Mouse (Mus musculus) urinary bladder, postnatal 36 days (tissue): ENCODE measurements at regions not wholly inside any gene's neighbourhood (a gene's known extent, or its start where the extent isn't known, plus 50 kb on each side); places are given as distances from the start of the nearest gene placed in this dataset.

Experiments used
- DNase-seq, 2 experiments: peaks; one replicate each; pipeline ENCODE4 v3.0.0; 2022; ENCODE audit warnings: low spot score in 2 of 2, mixed read lengths in 1 of 2

DNA sequence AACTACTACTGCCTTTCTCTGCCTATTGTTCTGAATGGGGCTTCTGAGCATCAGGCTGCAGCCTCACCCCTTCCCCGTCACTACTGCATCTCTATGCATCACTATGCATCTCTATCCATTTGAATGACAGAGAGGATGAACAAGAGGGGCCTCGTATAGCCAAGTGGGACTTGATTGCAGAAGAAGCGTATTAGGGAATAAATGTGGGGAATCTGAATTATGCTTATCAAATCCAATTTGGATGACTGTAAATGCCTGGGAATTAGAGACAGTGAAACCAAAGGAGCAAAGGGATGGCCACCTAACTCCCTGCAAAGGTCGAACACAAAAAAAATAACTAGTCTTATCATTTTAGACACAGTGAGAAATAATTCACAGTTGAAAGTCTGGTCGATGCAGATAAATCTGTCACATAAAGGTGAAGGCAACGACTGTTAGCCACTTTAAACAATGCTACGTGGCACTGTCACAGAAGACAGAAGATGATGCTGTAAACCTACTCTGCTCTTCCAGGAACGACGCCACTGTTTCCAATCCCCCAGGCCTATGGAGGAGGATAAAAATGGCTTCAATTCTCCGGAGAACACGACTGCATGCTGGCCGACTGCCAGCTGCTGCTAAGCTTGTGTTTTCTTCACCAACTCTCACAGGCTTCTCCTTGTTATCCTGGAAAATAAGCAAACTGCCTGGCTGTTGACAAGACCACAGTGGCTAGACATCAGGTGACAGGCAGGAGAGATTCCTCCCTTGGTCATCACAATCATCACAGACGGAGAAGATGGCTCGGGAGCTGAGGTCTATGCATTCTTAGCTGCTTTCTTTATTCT is 213.6 kb upstream of the Akirin2 start:
- DNase-seq = no peak

DNA sequence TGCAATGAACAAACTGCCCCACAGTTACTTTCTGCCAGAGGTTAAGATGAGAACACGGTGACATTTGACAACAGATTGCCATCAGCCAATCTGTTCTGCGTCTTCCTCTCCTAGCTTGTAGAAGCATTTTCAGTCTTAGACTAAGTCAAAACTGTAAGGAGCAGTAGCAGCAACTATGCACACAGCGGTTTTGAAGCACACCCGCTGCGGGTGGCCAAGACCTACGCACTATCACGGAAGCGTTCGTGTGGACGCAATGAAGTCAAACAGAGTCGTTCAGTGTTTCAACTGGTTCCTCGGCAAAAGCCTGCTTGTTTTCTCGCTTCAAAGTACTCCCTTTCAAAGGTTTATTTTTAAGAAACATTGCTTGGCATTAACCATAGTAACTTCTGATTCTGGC is 212.9 kb upstream of the Akirin2 start:
- no peak for DNase-seq

DNA sequence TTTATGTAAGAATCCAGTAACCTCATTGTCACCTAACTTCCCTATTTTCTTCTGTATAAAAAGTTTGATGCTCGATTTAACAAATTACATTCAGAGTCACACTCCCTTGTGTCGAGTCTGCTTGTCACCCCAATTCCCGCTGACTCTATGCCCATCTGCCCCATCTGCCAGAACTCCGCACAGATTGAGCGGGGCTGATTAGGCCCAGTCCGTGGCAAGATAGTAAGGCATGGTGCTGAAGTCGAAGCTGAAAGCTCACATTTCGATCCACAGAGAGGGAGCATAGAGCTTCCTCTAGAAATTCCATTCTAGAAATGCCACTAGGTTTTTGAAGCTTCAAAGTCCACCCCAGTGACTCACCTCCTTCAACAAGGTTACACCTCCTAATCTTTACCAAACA is 210.7 kb upstream of the Akirin2 start:
- no peak for DNase-seq

DNA sequence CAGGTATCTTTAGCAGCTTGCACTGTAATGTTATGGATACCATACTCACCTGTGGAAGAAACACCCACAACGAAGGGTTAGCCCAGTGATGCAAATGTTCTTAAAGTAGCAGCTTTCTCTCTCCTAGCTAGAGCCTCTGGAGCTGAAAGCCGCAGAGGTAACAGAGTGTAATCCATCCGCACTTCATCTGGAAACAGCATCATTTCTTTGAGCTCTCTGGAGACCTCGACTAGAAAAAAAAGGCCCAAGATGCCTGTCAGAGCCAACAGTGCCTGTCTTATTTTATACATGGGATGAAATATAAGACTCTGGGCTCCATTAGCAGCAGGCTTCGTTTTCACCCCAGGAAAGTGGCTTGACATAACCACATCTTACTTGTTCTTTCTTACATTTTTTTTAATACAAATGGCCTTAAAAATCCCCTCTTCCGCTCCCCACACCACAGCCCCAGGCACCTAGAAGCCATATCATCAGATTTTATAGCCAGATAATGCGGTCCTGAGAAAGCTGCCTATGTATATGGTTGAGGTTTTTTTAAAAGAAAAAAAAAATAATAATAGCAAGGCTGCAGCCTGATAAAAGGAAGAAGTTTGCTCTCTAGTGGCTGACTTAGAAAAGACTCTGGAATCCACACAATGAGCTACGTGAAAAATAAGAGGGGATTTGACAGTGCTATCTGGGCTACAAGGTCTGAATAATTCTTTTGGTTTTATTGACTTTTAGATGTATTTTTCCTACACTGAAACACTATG is 179.3 kb upstream of the Akirin2 start:
- DNase-seq = no peak

DNA sequence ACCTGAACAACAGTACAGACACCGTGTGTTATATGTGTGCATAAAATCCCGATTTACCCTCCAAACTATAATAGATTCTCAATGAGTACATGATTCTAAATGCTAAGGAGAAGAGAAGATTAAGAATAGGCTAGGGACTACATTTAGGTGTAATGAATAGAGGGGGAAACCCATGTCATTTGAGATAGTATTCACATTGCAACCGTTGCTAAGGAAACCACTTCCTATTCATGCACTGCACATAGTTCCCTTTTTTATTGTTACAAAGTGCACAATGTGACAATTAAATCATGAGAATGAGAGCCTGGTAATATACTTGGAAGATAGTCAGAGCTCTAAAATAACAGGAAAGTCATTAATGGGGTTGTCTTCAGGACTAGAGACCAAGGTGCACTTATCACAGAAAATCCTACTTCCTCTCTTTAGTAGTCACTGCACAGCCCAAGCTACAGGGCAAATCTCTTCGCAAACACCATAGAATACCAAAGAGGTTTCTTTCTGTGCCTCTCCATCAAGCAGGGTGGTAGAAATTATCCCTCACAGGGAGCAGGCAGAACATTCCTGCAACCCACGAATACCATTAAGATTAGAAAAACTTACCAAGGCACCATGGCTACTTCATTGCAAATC is 164.3 kb upstream of the Akirin2 start:
- DNase-seq = no peak

DNA sequence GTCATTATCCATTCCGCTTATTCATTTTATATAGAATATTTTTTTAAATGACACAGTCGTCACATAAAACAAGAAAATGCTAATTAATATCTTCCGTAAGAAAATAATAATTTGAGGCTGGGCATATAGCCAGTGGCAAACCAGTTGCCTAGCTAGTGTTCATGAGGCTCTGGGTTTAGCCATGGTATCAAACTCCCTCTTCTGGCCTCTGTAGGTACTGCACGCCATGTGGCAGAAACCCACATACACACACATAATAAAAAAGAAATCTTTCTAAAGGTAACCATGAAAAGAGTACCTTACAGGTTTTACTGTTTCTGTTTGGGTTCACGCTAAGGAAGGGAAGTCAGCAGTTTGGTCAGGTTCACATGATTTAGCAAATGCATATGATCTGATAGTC is 159.2 kb upstream of the Akirin2 start:
- DNase-seq = no peak

DNA sequence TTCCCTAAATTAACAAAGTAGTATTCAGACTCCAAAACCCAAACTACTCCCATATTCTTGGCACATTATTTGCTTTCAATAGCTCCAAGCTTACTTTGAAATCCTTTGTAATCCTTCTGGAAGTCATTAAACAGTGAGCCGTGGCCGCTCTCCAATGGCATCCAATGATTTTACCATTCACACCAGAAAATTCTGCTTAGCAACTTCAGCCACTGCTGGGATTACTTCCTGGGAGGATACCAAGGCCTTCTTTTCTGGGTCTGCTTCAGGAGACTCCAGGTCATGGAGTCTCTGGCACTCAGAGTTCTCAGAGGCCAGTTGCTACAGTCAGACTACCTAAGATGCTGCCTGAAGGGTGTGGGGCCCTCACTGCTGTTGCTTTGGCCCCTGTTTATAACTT is 147.7 kb upstream of the Akirin2 start:
- peak in 1 of 2 experiments; percentile 8 for DNase-seq

DNA sequence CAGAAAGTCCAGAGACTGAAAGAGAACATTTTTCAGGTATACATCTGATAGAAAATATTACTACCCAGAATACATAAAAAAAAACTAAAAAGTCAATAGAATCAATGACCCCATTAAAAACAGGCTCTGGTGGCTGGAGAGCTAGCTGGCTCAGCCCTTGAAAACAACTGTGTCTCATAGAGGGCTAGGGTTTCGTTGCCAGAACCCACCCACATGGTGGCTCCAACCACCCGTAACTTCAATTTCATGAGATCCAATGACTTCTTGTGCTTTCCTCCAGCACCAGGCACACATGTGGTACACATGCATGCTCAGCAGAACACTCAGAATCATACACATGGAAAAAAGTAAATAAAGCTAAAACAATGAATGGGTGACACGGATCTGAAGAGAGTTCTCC is 143.6 kb upstream of the Akirin2 start:
- DNase-seq = no peak

DNA sequence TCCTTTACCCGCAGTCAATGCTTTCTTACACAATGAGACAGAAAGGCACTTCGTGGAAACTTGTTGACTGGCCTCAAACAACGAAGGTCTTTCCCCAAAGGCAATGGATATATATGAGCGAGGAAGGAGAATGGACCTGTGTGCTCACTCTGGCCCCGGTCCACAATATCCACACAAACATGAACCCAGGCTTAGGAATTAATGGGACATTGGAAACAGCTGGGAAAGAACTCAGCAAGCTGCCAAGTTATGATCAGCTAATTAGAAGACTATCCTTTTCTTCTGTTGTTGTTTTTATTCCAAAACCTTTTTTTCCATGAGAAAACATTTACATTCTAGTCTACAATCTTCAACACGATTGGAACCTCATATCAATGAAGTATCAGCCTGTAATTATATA is 129.8 kb upstream of the Akirin2 start:
- DNase-seq = no peak

DNA sequence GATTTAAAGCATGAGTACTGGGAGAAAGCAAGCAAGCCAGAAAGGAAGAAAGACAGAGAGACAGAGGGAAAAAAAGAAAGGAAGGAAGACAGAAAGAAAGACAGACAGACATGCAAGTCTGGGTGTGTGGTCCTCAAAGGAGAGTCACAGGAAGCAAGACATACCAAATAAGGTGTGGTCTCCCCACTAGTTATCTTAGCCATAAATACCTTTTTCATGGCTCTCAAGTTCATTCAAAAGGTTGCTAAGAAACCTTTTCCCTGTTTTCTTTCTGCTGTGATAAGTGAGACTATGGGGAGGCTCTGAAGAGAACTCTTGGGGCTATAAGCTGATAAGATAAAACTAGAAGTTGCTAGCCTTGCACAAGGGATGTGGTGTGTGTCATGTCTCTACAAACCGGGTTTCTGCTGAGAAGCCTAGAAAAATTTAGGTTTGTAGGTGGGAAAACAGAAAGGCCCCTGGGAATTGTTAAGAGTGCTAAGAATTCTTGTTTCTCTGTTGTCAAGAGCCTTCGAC is 126.5 kb upstream of the Akirin2 start:
- DNase-seq = no peak

DNA sequence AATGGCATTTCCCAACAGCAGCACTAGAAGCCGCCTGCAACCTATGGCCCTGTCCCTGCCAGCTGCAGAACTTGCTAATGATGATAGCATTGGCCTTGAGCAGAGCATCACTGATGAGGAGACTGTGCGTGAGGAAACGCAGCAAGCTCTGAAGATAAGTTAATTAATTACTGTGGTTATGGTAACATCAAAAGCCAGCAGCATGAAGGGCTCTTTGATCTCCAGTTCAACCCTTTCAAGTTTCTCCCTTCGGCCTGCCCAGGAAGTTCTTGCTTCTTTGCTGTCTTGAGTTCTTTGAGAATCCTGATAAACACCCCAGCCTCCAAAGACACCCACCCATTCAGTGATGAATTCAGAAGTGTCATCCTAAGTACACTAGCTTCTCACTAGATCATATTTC is 121.7 kb upstream of the Akirin2 start:
- no peak for DNase-seq

DNA sequence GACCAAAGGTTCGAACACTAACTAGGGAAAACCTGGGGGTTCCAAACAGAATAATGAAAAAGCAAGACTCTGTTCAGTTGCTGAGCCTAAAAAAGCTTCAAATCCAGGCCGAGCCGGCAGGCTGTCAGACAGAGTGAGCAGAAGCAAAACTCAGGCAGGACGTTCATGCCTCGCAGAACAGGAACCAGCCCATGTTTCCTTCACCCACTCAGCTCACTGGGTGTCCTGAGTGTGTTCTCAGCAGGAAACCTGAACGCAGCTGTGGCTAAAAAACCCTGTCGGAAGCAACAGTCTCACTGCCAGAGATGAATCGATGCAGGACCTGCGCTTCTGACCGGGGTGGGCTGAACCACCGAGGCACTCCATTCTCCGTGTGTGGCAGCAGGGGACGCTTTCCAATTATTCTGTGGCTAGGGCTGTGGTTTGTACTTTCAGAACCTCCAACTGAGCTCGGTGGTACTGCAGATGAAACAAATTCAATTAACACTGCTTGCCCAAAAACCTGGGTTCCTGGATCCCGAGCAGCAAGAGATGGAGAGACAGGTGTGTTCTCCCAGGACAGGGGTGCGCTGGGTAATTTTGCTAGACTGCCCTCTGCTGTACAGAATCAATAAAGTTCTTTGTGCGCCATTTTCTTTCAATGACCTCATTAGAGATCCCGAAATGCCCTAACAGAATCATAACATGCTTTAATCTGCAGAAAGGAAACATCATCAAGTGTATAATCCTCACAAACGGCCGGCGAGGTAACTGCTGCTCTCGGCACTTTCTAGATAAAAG is 121.1 kb upstream of the Akirin2 start:
- no peak for DNase-seq

DNA sequence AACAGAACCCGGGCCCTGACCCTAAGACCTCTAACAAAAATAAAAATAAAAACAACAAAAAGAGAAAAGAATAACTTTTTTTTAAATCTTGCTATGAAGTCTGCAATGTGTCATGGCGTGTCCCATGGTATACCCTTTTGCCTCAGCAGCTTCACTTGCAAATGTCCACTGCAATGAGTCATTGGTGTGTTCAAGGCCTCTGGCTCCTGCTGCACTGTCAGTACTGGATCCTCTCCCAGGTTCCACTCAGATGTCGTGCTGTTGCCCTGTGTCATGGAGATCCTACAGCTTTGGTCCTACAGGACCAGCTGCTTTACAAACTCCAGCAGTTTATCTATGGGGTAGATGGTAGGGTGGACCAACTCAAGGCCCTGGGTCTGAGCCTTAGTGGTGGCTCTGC is 113.4 kb upstream of the Akirin2 start:
- DNase-seq = no peak

DNA sequence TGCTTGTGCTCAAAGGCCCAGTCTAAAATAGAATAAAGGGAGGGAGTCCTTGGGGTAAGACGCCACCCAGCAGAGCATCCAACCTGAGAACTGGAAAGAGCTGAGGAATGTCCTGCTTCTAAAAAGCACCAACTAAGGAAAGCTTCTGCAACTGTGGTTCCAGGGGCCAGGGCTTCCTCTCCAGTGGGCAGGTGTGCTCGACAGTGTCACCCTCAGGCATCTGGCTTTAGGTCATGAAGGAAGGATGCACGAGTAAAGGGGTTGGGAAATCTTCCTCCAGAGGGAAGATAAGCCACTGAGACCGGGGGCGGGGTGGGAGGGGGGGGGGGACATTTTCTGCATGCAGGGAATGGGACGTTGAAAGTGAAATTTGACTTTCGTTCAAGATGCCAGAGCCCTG is 101.2 kb upstream of the Akirin2 start:
- DNase-seq = no peak

DNA sequence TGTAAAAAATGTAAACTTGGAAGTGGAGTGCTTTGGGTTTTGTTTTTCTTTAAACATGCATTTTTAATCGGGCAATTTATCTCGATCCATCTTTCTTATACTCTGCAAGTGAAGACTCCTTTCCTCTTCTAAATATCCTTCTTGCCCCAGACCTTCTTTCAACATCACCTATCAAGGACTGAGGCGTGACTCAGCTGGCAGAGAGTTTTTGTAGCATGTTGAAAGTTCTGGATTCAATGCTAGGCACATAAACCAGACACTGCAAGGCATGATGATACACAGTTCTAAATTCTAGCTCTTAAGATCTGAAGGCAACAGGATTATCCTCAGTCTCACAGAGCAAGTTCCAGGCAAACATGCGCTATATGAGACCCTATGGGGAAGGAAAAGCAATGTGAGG is 88.1 kb upstream of the Akirin2 start:
- no peak for DNase-seq

DNA sequence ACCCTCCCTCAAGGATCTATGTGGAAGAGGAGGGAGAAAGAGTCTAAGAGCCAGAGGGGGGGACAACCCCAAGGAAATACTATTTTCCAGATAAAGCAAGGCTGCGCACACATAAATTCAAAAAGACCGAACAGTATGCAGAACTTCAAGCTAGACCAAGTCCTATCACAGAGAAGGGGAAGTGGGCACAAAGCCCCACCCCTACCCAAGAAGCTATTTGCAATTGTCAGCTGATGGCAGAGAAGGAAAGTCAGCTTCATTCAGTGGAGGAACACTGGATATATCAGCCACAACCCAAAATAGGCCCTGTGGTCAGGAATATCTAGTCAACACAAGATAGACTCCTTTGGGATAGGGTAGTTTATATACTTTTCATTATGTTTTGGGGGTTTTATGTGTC is 84.9 kb upstream of the Akirin2 start:
- DNase-seq = no peak

DNA sequence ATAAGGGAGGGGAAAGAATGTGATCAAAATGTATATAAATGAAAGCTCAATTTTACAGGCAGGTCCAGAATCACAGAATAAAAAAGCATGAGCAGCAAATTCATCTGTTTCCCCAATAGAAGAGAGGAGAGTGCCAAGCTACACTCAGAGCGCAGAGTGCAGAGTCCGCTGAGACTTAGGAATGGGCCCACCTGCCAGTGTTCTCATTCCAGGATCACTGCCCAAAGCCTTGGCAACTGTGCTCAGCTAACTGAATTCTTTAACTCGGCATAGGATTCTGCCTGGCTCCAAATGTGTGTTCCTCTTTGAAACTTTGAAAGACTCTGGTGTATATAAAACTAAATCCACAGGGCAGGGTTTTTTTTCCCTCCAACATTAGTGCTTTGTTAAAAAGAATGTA is 84.4 kb upstream of the Akirin2 start:
- no peak for DNase-seq

DNA sequence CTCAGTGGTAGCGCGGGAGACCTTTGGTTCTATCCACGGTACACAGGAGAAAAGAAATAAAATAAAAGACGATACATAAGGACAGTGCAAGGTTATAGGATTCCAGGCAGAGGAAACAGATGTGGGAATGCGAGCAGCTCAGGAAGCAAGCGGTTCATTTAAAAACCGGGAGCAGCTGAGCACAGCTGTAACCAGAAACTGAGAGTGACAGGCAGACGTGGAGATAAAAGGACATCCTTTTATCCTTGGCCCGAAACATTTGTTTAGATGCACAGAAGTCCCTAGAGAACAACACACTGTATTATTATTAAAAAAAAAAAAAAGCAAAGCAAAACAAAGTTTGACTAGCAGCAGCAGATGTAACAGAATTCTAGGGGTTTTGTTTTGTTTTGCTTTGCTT is 82.6 kb upstream of the Akirin2 start:
- DNase-seq = no peak

DNA sequence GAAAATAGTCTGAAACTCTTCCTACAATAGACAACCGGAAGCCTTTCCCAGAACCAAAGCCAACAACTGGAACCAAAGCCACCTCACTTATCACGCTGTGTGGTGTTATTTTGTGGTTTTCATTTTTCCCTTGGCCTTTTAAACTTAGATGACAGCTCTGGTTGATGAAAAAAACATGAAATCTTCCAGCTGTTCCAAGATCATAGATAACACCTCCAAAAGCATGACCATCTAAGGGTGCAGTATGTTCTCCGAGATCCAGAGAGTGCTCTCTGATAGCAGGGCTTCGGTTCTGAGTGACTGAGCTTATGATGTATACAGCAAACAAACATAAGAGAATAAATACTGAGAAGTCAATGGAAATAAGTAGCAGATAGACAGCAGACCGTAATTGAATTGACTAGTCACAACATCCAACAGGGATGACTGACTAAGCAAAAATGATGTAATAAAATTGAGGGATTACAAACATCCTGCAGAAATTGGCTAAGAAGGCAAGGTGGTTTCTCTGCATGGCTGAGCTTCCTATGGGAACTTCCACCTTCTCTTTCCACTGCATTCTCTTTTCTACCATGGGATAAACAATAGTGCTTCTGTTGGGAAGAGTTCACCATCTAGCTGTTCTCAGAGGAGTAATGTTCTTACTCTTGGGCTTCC is 74.8 kb upstream of the Akirin2 start:
- no peak for DNase-seq

DNA sequence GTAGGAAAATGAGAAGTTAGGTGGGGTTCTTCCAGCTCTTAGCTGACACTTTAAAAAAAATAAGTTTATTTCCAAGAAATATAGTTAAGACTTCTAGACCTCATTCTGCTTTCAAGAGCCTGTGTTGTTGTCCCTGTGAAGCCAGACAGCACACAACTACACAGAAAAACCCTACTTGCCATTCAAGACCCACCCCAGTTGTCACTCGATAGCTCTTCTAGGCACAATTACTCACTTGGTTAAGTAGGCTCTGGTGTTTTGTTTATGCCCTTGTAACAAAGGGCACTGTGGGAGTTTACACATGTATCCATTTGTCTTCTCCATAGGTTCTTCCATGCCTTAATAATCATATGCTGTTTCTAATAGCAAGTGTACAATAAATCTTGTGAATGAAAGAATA is 66.5 kb upstream of the Akirin2 start:
- no peak for DNase-seq

DNA sequence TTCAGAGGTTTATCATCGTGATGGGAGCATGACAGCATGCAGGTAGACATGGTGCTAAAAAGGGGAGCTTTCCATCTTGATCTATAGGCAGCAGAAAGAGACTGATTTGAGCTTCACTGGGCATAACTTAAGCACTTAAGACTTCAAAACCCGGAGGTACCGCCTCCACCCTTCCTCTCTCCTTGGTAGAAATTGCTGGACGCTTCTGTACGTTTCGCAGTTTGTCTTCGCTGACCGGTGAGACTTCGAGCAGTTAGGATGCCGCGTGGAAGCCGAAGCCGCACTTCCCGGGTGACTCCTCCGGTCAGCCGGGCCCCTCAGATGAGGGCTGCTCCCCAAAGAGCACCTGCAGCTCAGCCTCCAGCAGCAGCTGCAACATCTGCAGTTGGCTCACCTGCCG is 65.2 kb upstream of the Akirin2 start:
- DNase-seq = no peak
